ENCODE assay signal across 11 mouse cellular contexts in genomic region chr2:32064913-32065312, GRCm38 (mm10). TPM values are rescaled to one million over a fixed set of nuclear protein-coding genes. Genes with fewer than 3 reads are reported as not detected.
A peak's percentile ranks its signal among the peaks of the same experiment; 100 is the strongest.
DNase-seq lines count a peak whose midpoint lies in the region; ATAC-seq and TF ChIP-seq lines count a peak whose summit lies in the region.
"Had no signal": no experiment of that assay in that cellular context is flagged by ENCODE, and none has a peak within 500 bp of the region (broad histone marks: within the 10 kb centered on the region; RNA-seq: fewer than 3 reads in every experiment).

No protein-coding gene starts in this region.

- no peak overlapping the region for H3K4me2 ChIP-seq in forebrain, embryonic 16.5 days (ENCODE audit: low read length)
- H3K4me2 ChIP-seq in forebrain, embryonic 12.5 days = no peak overlapping the region
- no peak overlapping the region for H3K4me2 ChIP-seq in neural tube, embryonic 11.5 days (ENCODE audit: low read depth)
- no peak overlapping the region for H3K4me2 ChIP-seq in limb, embryonic 14.5 days (replicated peaks; ENCODE audit: low read depth, low read length, severe bottlenecking)
- H3K4me2 ChIP-seq: intestine, embryonic 15.5 days; lung, embryonic 14.5 days; neural tube, embryonic 12.5 days had no signal

- H3K4me3 ChIP-seq in forebrain, embryonic 16.5 days (replicated peaks; ENCODE audit: low read length) = no peak overlapping the region
- no peak overlapping the region for H3K4me3 ChIP-seq in forebrain, embryonic 12.5 days (replicated peaks)
- no peak overlapping the region for H3K4me3 ChIP-seq in neural tube, embryonic 11.5 days (ENCODE audit: low read depth, low read length)
- no peak overlapping the region for H3K4me3 ChIP-seq in limb, embryonic 14.5 days (replicated peaks; ENCODE audit: low read length)
- H3K4me3 ChIP-seq: intestine, embryonic 15.5 days; neural tube, embryonic 12.5 days had no signal

- H3K27me3 ChIP-seq in forebrain, embryonic 16.5 days (replicated peaks; ENCODE audit: control insufficient read depth, insufficient read depth, low read length) = no peaks in the 10 kb centered on the region
- H3K27me3 ChIP-seq in forebrain, embryonic 12.5 days = peaks cover 8% of the 10 kb centered on the region; the same call in 1 of the 2 replicates
- H3K27me3 ChIP-seq in neural tube, embryonic 11.5 days (ENCODE audit: control insufficient read depth, insufficient read depth, low read length) = no peaks in the 10 kb centered on the region
- H3K27me3 ChIP-seq in limb, embryonic 14.5 days (ENCODE audit: control insufficient read depth, insufficient read depth, low read length) = no peaks in the 10 kb centered on the region
- H3K27me3 ChIP-seq: intestine, embryonic 15.5 days had no signal

- 0 out of 2 replicates have a peak overlapping the region, but pooled peaks have one; percentile 3 for H3K9ac ChIP-seq in forebrain, embryonic 16.5 days (replicated peaks; ENCODE audit: low read depth, low read length)
- H3K9ac ChIP-seq in forebrain, embryonic 12.5 days = no peak overlapping the region; the same call in 1 of the 2 replicates
- H3K9ac ChIP-seq in neural tube, embryonic 11.5 days (ENCODE audit: low read length) = no peak overlapping the region
- H3K9ac ChIP-seq in limb, embryonic 14.5 days (ENCODE audit: low read depth, low read length, severe bottlenecking) = no peak overlapping the region
- H3K9ac ChIP-seq: intestine, embryonic 15.5 days; lung, embryonic 14.5 days; neural tube, embryonic 12.5 days had no signal

- ATAC-seq in forebrain, embryonic 16.5 days = no peak
- no peak for ATAC-seq in forebrain, embryonic 12.5 days (ENCODE audit: low FRiP score)
- no peak for ATAC-seq in neural tube, embryonic 11.5 days (ENCODE audit: insufficient read depth, low FRiP score, low TSS enrichment)
- ATAC-seq in limb, embryonic 14.5 days (ENCODE audit: low FRiP score, low read depth) = peak; percentile 66; the same call in 1 of the 2 replicates
- ATAC-seq in activated CD4-positive, CD25-positive, alpha-beta regulatory T cell, adult 4 months = no peak
- ATAC-seq: intestine, embryonic 15.5 days had no signal

- 70% methylated on average over 13 of the region's 13 CpGs for WGBS in forebrain, embryonic 16.5 days
- 72% methylated on average over 13 of the region's 13 CpGs for WGBS in forebrain, embryonic 12.5 days
- 65% methylated on average over 13 of the region's 13 CpGs for WGBS in neural tube, embryonic 11.5 days
- WGBS in limb, embryonic 14.5 days = 63% methylated on average over 13 of the region's 13 CpGs

- no peaks in the 10 kb centered on the region for H3K9me3 ChIP-seq in forebrain, embryonic 16.5 days (ENCODE audit: control insufficient read depth, low read length)
- H3K9me3 ChIP-seq in forebrain, embryonic 12.5 days = no peaks in the 10 kb centered on the region
- no peaks in the 10 kb centered on the region for H3K9me3 ChIP-seq in neural tube, embryonic 11.5 days (ENCODE audit: control insufficient read depth, low read length)
- H3K9me3 ChIP-seq in limb, embryonic 14.5 days (ENCODE audit: control insufficient read depth, low read length) = no peaks in the 10 kb centered on the region
- H3K9me3 ChIP-seq: intestine, embryonic 15.5 days; neural tube, embryonic 12.5 days had no signal

- H3K27ac ChIP-seq in forebrain, embryonic 16.5 days (ENCODE audit: low read length) = no peak overlapping the region
- H3K27ac ChIP-seq in forebrain, embryonic 12.5 days = no peak overlapping the region
- H3K27ac ChIP-seq in neural tube, embryonic 11.5 days (ENCODE audit: low read depth, low read length) = no peak overlapping the region
- H3K27ac ChIP-seq in limb, embryonic 14.5 days (replicated peaks; ENCODE audit: low read depth, low read length) = no peak overlapping the region
- H3K27ac ChIP-seq: intestine, embryonic 15.5 days; neural tube, embryonic 12.5 days had no signal

- H3K36me3 ChIP-seq in forebrain, embryonic 16.5 days (ENCODE audit: control insufficient read depth, insufficient read depth) = no peaks in the 10 kb centered on the region
- H3K36me3 ChIP-seq in forebrain, embryonic 12.5 days (replicated peaks) = no peaks in the 10 kb centered on the region
- no peaks in the 10 kb centered on the region for H3K36me3 ChIP-seq in neural tube, embryonic 11.5 days (ENCODE audit: control insufficient read depth, insufficient read depth, low read length)
- 0 out of 2 replicates have a peak, but pooled peaks cover 2% of the 10 kb centered on the region for H3K36me3 ChIP-seq in limb, embryonic 14.5 days (ENCODE audit: control insufficient read depth, insufficient read depth, low read length)
- H3K36me3 ChIP-seq: intestine, embryonic 15.5 days; neural tube, embryonic 12.5 days had no signal

- no peak for TF ChIP-seq POLR2A in limb, embryonic 14.5 days (IDR thresholded peaks at IDR 0.05; ENCODE audit: borderline replicate concordance, extremely low read depth, insufficient read depth, insufficient read length)

- peak; percentile 24 for DNase-seq in neural tube, embryonic 11.5 days (ENCODE audit: low spot score)
- no peak for DNase-seq in neural tube, embryonic 10.5 days (ENCODE audit: extremely low spot score, low spot score)
- peak; percentile 48 for DNase-seq in limb, embryonic 14.5 days (ENCODE audit: low spot score)
- peak; percentile 83 for DNase-seq in thymus, postnatal 4 days
- no peak for DNase-seq in layer of hippocampus, postnatal 14 days (ENCODE audit: low spot score in 2 of 2)
- DNase-seq: lung, embryonic 14.5 days had no signal

- no peaks in the 10 kb centered on the region for H3K4me1 ChIP-seq in forebrain, embryonic 16.5 days (replicated peaks; ENCODE audit: control insufficient read depth, insufficient read depth, low read length)
- peaks cover 5% of the 10 kb centered on the region; the same call in 1 of the 2 replicates for H3K4me1 ChIP-seq in forebrain, embryonic 12.5 days
- no peaks in the 10 kb centered on the region for H3K4me1 ChIP-seq in neural tube, embryonic 11.5 days (ENCODE audit: control insufficient read depth, insufficient read depth, low read length)
- H3K4me1 ChIP-seq in limb, embryonic 14.5 days (ENCODE audit: control insufficient read depth, insufficient read depth, low read length) = no peaks in the 10 kb centered on the region
- H3K4me1 ChIP-seq: intestine, embryonic 15.5 days; neural tube, embryonic 12.5 days had no signal

RNA-seq across cellular contexts. Expression of gene Fam78a, which starts 19.7 kb away (rescaled TPM):
- polyA plus RNA-seq in forebrain, embryonic 16.5 days (2015; fragmentation: Nextera tagmentation; extraction: Ambion mirVana) = 0.20 and 0.48 TPM in 2 replicates
- 0.67 and 0.88 TPM in 2 replicates for polyA plus RNA-seq in forebrain, embryonic 12.5 days (2016; fragmentation: Nextera tagmentation; extraction: Ambion mirVana)
- 3.1 TPM in 2 replicates for polyA plus RNA-seq in neural tube, embryonic 11.5 days (2014; fragmentation: Nextera tagmentation; extraction: Ambion mirVana)
- polyA plus RNA-seq in limb, embryonic 14.5 days (2012; rRNA removed) = 6.4 and 6.6 TPM in 2 replicates
- polyA plus RNA-seq in limb, embryonic 14.5 days (2014; fragmentation: Nextera tagmentation; extraction: Ambion mirVana) = 5.1 and 5.9 TPM in 2 replicates
- 10 to 100 TPM; 23.6 to 27.1 TPM for polyA plus RNA-seq in activated CD4-positive, CD25-positive, alpha-beta regulatory T cell, adult 4 months (2017; shearing (Covaris generic))
- total RNA-seq in layer of hippocampus, postnatal 14 days (2021) = 1 to 10 TPM; 2.4 to 2.7 TPM

RNA-seq across cellular contexts. Expression of gene Plpp7, which starts 30.4 kb away (rescaled TPM):
- 19.6 and 20.6 TPM in 2 replicates for polyA plus RNA-seq in forebrain, embryonic 16.5 days (2015; fragmentation: Nextera tagmentation; extraction: Ambion mirVana)
- 7.0 and 7.2 TPM in 2 replicates for polyA plus RNA-seq in forebrain, embryonic 12.5 days (2016; fragmentation: Nextera tagmentation; extraction: Ambion mirVana)
- polyA plus RNA-seq in neural tube, embryonic 11.5 days (2014; fragmentation: Nextera tagmentation; extraction: Ambion mirVana) = 8.9 and 9.3 TPM in 2 replicates
- polyA plus RNA-seq in limb, embryonic 14.5 days (2012; rRNA removed) = 11.7 and 15.1 TPM in 2 replicates
- polyA plus RNA-seq in limb, embryonic 14.5 days (2014; fragmentation: Nextera tagmentation; extraction: Ambion mirVana) = 8.9 and 10.0 TPM in 2 replicates
- not detected for polyA plus RNA-seq in activated CD4-positive, CD25-positive, alpha-beta regulatory T cell, adult 4 months (2017; shearing (Covaris generic))
- 10 to 100 TPM; 20.2 to 21.5 TPM for total RNA-seq in layer of hippocampus, postnatal 14 days (2021)

Comparison
In these comparisons a context has a peak if more than half of its experiments do, and no peak if none do; other contexts are left out.
1. DNase-seq: peak in neural tube, embryonic 11.5 days (single experiment), limb, embryonic 14.5 days (single experiment) and thymus, postnatal 4 days (single experiment); none in neural tube, embryonic 10.5 days (single experiment) and layer of hippocampus, postnatal 14 days (0 of 2).